In genomic region chr9:96960241-96960640, GRCm38 (mm10) we compare ENCODE assay signal across 11 mouse cellular contexts. TPM values are rescaled to one million over a fixed set of nuclear protein-coding genes. Genes with fewer than 3 reads are reported as not detected.
DNase-seq lines count a peak whose midpoint lies in the region; ATAC-seq lines count a peak whose summit lies in the region.
"Had no signal": no experiment of that assay in that cellular context is flagged by ENCODE, and none has a peak within 500 bp of the region (broad histone marks: within the 10 kb centered on the region; RNA-seq: fewer than 3 reads in every experiment).

No protein-coding gene starts in this region.

- H3K27me3 ChIP-seq in kidney, embryonic 14.5 days (ENCODE audit: control insufficient read depth, insufficient read depth, low read length): no peaks in the 10 kb centered on the region
- no peaks in the 10 kb centered on the region for H3K27me3 ChIP-seq in forebrain, embryonic 16.5 days (replicated peaks; ENCODE audit: control insufficient read depth, insufficient read depth, low read length)
- H3K27me3 ChIP-seq: embryonic facial prominence, embryonic 12.5 days had no signal

- no peak overlapping the region for H3K27ac ChIP-seq in kidney, embryonic 14.5 days (ENCODE audit: low read depth, low read length)
- H3K27ac ChIP-seq in forebrain, embryonic 16.5 days (ENCODE audit: low read length): no peak overlapping the region
- H3K27ac ChIP-seq: embryonic facial prominence, embryonic 12.5 days; liver, embryonic 13.5 days had no signal

- H3K4me1 ChIP-seq in kidney, embryonic 14.5 days (ENCODE audit: control insufficient read depth, insufficient read depth, low read length): peaks cover 52% of the 10 kb centered on the region
- H3K4me1 ChIP-seq in forebrain, embryonic 16.5 days (replicated peaks; ENCODE audit: control insufficient read depth, insufficient read depth, low read length): peaks cover 19% of the 10 kb centered on the region; the same call in 1 of the 2 replicates
- H3K4me1 ChIP-seq: liver, embryonic 13.5 days had no signal

- WGBS in kidney, embryonic 14.5 days: 80% methylated on average over 4 of the region's 4 CpGs
- WGBS in forebrain, embryonic 16.5 days: 88% methylated on average over 4 of the region's 4 CpGs

- no peaks in the 10 kb centered on the region for H3K9me3 ChIP-seq in kidney, embryonic 14.5 days (ENCODE audit: control insufficient read depth, low read length)
- no peaks in the 10 kb centered on the region for H3K9me3 ChIP-seq in forebrain, embryonic 16.5 days (ENCODE audit: control insufficient read depth, low read length)
- H3K9me3 ChIP-seq: embryonic facial prominence, embryonic 12.5 days; liver, embryonic 13.5 days had no signal

- DNase-seq in kidney, adult 18-20 months: peak; percentile 64
- DNase-seq in CD4-positive, CD25-positive, alpha-beta regulatory T cell, adult 2 months (ENCODE audit: low read depth, low spot score): peak; percentile 69
- peak; percentile 65 for DNase-seq in R1 (ENCODE audit: low read depth, low spot score)
- DNase-seq in retina, postnatal 1 day: no peak
- no peak for DNase-seq in adrenal gland, adult 8-10 months
- DNase-seq: gastrocnemius, postnatal 14 days; liver, embryonic 13.5 days had no signal

- no peak for ATAC-seq in kidney, embryonic 14.5 days (ENCODE audit: low FRiP score, low TSS enrichment)
- peak; percentile 49; the same call in 1 of the 2 replicates for ATAC-seq in megakaryocyte, adult 5-6 weeks (ENCODE audit: poor library complexity, severe bottlenecking)
- ATAC-seq in forebrain, embryonic 16.5 days: no peak

- no peak overlapping the region for H3K9ac ChIP-seq in kidney, embryonic 14.5 days (ENCODE audit: low read depth, low read length)
- H3K9ac ChIP-seq in forebrain, embryonic 16.5 days (replicated peaks; ENCODE audit: low read depth, low read length): no peak overlapping the region
- H3K9ac ChIP-seq: embryonic facial prominence, embryonic 12.5 days; liver, embryonic 13.5 days had no signal

- H3K4me3 ChIP-seq in kidney, embryonic 14.5 days (ENCODE audit: low read length): no peak overlapping the region
- no peak overlapping the region for H3K4me3 ChIP-seq in forebrain, embryonic 16.5 days (replicated peaks; ENCODE audit: low read length)
- H3K4me3 ChIP-seq: embryonic facial prominence, embryonic 12.5 days; liver, embryonic 13.5 days had no signal

- no peak overlapping the region for H3K4me2 ChIP-seq in kidney, embryonic 14.5 days (replicated peaks; ENCODE audit: low read depth, low read length)
- no peak overlapping the region for H3K4me2 ChIP-seq in forebrain, embryonic 16.5 days (ENCODE audit: low read length)
- H3K4me2 ChIP-seq: embryonic facial prominence, embryonic 12.5 days; liver, embryonic 13.5 days had no signal

- no peaks in the 10 kb centered on the region for H3K36me3 ChIP-seq in kidney, embryonic 14.5 days (ENCODE audit: control insufficient read depth, insufficient read depth, low read length)
- H3K36me3 ChIP-seq in forebrain, embryonic 16.5 days (ENCODE audit: control insufficient read depth, insufficient read depth): no peaks in the 10 kb centered on the region
- H3K36me3 ChIP-seq: embryonic facial prominence, embryonic 12.5 days; liver, embryonic 13.5 days had no signal

RNA-seq across cellular contexts. Expression of gene Spsb4, which starts 58.4 kb away (rescaled TPM):
- 42.0 and 55.6 TPM in 2 replicates for polyA plus RNA-seq in kidney, embryonic 14.5 days (2014; fragmentation: Nextera tagmentation; extraction: Ambion mirVana)
- 3.1 and 4.4 TPM in 2 replicates for total RNA-seq in megakaryocyte, adult 5-6 weeks (2015)
- total RNA-seq in megakaryocyte, adult 5-6 weeks (2017): 4.1 and 4.2 TPM in 2 replicates
- total RNA-seq in adrenal gland, adult 8-10 months (2022): under 1 TPM; 0.74 to 0.98 (median 0.85) TPM
- 20.9 and 23.4 TPM in 2 replicates for polyA plus RNA-seq in forebrain, embryonic 16.5 days (2015; fragmentation: Nextera tagmentation; extraction: Ambion mirVana)

Comparison
In these comparisons a context has a peak if more than half of its experiments do, and no peak if none do; other contexts are left out.
1. DNase-seq: peak in kidney, adult 18-20 months (single experiment), CD4-positive, CD25-positive, alpha-beta regulatory T cell, adult 2 months (single experiment) and R1 (single experiment); none in retina, postnatal 1 day (single experiment) and adrenal gland, adult 8-10 months (single experiment).